Mouse (Mus musculus) liver, adult 10 weeks (tissue): ENCODE results near the gene Med19. TPM values are rescaled to one million over a fixed set of nuclear protein-coding genes. Genes with fewer than 3 reads are reported as not detected.

Experiments used
- polyA plus RNA-seq: library from polyadenylated mRNA; stranded (reverse); fragments of 350-450 nt; fragmentation: Illumina TruSeq; extraction: RNeasy Lipid Tissue Mini Kit (QIAGEN cat#74804); gene quantifications from one replicate; pipeline ENCODE4 v1.2.3, GENCODE M21; 2014; ENCODE audit warnings: low read depth, low replicate concordance

Med19 gene
- polyA plus RNA-seq: 22.4 TPM

DNA sequence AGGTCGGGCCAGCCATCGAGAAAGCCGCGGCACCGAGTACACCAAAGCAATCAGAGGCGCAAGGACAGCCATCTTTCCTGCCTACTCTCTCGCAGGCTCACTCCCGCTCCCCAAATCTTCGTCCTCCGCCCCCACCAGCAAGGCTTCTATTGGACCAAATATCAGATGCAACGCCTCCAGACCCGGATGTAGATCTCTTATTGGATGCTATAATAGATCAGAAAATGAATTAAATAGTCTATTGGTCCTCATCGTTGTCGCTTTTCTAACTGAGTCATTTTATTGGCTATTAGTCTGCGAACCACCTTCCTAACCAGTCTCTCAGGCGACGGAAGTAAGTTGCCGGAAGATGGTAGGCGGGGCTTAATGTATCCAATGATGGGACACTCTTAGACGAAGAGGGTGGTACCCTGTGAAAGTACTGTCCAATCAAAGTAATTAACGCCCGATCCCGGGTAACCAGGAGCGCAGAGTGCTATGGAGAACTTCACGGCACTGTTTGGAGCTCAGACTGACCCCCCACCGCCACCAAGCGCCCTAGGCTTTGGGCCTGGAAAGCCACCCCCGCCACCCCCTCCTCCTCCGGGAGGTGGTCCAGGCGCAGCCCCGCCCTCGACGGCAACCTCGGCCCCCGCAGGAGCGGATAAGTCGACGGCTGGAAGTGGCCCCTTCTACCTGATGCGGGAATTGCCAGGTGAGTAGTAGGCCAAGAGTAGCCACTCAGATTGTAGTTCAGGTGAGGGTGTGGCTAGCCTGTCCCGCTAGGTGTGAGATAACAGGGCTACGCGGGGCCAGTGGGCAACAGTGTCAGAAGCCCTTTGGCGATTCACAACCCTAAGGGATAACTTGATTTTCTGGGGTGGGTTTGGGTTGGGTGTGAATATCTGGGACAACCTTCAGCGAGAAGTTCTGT, at the start of gene Med19, which contains the start of gene Gm28635:
Gene Med19, plus strand, starts transcription at position 435 of the 913 bp plus-strand sequence.
Gene Gm28635, minus strand, starts transcription at position 74 of the 913 bp plus-strand sequence.

DNA sequence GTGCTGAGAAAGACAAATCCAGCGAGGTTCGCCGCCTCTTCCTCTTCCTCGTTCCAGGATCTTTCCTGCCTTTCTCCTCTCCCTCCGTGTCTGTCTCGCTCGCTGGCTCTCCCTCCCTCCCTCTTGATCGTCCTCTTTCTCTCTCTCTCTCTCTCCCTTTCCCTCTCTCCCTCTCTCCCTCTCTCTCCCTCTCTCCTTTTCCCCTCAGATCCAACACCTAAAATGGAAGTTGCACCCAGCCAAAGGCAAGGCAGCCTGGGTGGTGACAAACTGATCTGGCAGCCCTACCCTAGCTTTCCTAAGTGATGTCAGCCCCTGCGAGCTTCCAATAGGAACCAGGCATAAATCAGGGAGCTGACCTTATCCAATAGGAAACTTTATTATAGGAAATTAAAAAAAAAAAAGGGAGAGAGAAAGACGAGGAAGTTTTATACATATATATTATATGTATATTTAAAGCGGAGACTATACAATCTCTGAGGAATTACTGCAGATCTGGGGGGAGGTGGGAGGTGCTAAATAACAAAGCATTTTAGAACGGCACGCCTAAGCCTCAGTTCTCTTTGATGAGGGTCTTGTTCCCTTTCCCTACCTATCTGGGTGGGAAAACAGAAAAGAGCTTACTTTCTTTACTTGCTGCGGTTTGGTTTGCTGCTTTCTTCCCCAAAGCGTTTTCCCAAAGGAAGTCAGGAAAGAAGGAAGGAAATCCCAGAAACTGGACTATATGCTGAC, 27.6 kb upstream of the Med19 start, which contains the start of gene Ctnnd1:
Gene Ctnnd1, minus strand, starts transcription at position 302 of the 732 bp plus-strand sequence.

DNA sequence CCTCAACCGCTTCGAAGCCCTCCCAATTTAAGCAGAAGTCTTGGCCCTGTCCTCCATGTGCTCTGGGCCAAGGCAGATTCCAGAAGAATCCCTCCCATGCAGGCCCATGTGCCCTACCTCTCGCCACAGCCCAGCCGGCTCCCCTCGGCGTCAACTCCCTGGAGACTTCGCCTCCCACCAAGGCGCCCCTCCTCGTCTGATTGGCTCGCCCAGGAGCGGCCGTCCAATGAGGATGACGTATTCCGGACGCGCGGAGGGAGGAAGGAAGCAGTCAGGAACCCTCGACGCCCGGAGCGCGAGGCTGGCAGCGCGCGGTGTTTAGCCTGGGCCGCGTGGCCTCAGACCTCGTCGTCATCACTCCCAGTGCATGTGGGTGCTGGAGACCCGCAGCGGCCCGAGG, 19.4 kb upstream of the Med19 start, which contains the start of gene Btbd18:
Gene Btbd18, plus strand, starts transcription at position 274 of the 400 bp plus-strand sequence.

DNA sequence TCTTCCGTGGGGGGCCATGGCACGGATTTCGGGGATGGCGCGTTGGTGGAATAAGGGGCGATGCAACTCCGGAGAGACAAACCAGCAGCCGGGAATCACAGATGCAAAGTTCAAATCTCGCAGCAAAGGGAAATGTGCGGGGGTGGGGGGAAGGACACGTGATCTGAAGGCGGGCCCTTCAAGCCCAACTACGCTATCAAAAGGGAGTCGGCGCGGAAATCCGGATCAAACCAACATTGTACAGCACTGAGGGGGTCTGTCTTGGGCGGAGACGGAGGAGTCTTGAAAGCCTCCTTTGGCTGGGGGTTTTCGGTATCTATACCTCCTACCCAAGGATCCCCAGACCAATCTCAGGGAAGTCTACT, 7.7 kb upstream of the Med19 start, which contains the start of gene Selenoh:
Gene Selenoh, minus strand, starts transcription at position 202 of the 365 bp plus-strand sequence.

DNA sequence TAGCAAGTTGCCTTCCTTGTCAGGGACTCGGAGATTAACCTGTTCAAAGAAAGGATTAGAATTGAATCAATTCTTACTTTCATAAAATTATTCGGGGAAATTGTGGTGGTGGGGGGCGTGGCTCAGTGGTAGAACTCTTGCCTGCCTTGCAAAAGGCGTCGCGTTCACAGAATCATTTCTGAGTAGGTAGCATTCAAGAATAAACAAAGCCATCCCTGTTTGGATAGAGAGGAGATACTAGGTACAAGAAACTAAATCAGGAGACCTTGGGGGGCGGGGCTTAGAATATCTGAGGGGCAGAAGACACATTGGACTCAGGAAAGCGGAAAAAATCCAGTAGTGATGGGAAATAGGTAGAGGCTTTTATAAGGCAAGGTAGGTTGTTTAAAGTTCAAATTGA, 814 bp downstream of the Med19 start, which contains the start of gene Tmx2:
Gene Tmx2, minus strand, starts transcription at position 125 of the 400 bp plus-strand sequence.

DNA sequence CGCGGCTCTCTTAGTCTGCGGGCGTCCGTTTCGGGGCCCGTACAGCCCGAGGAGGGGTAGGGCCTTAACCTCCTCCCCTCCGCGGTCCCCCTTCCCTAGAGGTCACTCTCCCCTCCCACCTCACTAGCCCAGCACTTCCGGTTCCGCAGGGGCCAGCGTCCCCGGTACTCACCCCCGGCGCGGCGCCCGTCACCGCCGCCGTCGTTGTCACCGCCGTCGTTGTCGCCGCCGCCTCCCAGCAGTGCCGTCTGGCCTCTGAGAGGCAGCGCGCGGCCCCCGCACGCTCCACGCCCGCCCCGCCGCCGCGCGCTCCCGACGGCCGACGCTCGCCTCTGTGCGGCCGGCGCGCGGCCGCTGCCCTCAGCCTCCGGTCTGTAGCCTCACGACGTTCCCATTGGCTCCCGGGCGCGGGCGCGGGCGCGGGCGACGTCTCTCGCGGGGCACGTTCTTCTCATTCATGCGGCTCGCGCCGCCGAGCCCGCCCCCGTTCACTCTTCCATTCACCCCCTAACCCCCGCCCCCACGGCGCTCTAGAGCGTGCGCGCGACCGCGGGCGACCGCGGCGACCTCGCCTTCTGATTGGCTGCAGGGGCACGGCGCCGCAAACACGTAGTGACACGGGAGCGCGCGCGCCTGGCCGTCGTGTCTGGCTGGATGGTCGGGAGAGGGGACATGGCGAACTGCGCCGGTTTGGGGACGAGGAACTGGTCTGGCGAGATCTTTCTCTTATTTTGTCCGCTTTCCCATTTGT, 36.8 kb downstream of the Med19 start, which contains the start of gene Zdhhc5:
Gene Zdhhc5, minus strand, starts transcription at position 370 of the 751 bp plus-strand sequence.

DNA sequence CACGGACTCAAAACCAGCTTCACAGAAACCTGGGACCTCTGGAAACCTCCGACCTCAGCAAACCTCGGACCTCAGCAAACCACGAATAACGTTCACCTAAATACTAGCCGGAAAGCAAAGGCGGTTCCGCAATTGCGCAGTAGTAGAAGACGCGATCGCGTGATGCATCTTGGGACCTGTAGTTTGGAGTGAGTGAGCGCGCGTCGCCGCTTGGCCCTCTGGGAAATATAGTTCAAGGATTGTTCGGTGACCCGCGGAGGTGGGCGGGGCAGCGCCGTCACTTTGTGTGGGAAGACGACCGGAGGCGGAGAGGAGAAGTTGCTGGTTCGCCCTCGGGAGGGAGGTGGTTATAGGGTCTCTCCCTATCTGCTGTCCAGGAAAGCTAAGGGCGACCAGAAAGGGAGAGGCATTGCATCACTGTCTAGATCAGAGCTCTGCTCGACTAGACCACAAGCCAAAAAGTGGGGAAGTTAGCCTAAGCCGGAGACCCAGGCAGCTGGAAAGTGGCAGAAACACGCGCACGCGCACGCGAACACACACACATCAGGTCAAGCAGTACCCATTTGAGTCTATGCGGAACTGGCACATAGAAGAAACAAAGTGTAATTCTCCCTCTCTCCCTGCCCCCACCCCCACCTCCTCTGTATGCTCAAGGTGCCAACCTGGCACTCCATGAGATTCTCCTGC, 49.1 kb downstream of the Med19 start, which contains the start of gene Clp1:
Gene Clp1, minus strand, starts transcription at position 179 of the 687 bp plus-strand sequence.

DNA sequence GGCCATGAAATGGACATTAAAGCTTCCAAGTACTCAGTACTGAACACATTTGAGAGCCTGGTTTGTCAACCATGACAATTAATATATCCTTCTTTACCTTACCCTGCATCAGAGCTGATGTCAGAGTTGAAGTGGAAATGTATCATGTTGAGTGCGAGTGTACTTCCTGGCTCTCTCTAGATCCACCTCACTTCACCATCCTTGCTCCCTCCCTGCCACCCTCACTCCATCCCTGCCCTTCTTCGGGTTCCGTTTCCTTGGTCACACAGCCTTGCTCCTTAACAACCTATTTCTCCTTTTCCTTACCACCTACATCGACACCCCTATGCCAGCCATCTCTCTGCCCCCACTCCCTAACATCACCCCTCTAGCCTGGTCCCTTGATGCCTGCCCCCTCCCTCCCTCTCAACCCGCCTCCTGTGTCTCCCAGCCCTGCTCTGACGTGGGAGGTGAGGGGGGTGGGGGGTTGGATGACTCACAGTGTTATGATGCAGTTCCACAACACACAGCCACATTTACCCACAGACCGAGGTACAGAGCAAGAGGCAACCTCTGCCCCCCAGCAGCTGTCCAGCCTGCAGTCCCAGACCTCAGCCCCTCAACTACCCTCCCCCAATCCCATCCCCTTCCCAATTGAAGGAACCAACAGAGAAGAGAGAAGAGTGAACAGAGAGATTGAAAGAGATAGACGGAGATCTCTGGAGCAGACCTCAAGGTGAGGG, 55.5 kb downstream of the Med19 start, which contains the start of gene Ypel4:
Gene Ypel4, plus strand, starts transcription at position 480 of the 722 bp plus-strand sequence.

Other genes starting within 250 kb of the Med19 start
- 17.5 TPM for gene Tfpi, start 201.6 kb upstream of the Med19 start, polyA plus RNA-seq
- 99.4 TPM for gene Ctnnd1, start 27.6 kb upstream of the Med19 start, polyA plus RNA-seq
- gene Btbd18, start 19.3 kb upstream of the Med19 start, polyA plus RNA-seq: not detected
- 4.8 TPM for gene Selenoh, start 7.6 kb upstream of the Med19 start, polyA plus RNA-seq
- not detected for gene Gm28635, start 361 bp upstream of the Med19 start, polyA plus RNA-seq
- gene Tmx2, start 738 bp downstream of the Med19 start, polyA plus RNA-seq: 62.5 TPM
- gene Zdhhc5, start 36.8 kb downstream of the Med19 start, polyA plus RNA-seq: 31.2 TPM
- 19.9 TPM for gene Clp1, start 48.9 kb downstream of the Med19 start, polyA plus RNA-seq
- not detected for gene Ypel4, start 55.7 kb downstream of the Med19 start, polyA plus RNA-seq
- gene Gm19426, start 65.3 kb downstream of the Med19 start, polyA plus RNA-seq: not detected
- 265 TPM for gene Serping1, start 97.0 kb downstream of the Med19 start, polyA plus RNA-seq
- 55.4 TPM for gene Ube2l6, start 120.4 kb downstream of the Med19 start, polyA plus RNA-seq
- gene Smtnl1, start 144.2 kb downstream of the Med19 start, polyA plus RNA-seq: not detected
- 5.5 TPM for gene Timm10, start 148.6 kb downstream of the Med19 start, polyA plus RNA-seq
- 2.0 TPM for gene Slc43a1, start 160.4 kb downstream of the Med19 start, polyA plus RNA-seq
- not detected for gene Rtn4rl2, start 208.3 kb downstream of the Med19 start, polyA plus RNA-seq